Mouse (Mus musculus) G1E (cell line): ENCODE measurements at regions not wholly inside any gene's neighbourhood (a gene's known extent, or its start where the extent isn't known, plus 50 kb on each side); places are given as distances from the start of the nearest gene placed in this dataset.

Experiments
- CTCF ChIP-seq: IDR thresholded peaks from 2 replicates; pipeline ENCODE4 v1.5.1; 2012; ENCODE audit warnings: low read depth, low read length, inconsistent platforms, mixed read lengths
- GATA1 ChIP-seq: IDR thresholded peaks from 2 replicates; pipeline ENCODE4 v1.6.1; 2012; ENCODE audit warnings: borderline replicate concordance, low read length, inconsistent platforms, mixed read lengths
- GATA2 ChIP-seq: IDR thresholded peaks from 2 replicates; pipeline ENCODE4 v1.6.1; 2012; ENCODE audit warnings: low read depth, low read length, inconsistent platforms, borderline replicate concordance
- POLR2AphosphoS5 ChIP-seq: IDR thresholded peaks from 2 replicates; pipeline ENCODE4 v1.6.1; 2012; ENCODE audit warnings: low read depth, low read length, inconsistent platforms; ENCODE audit not compliant: insufficient replicate concordance
- TAL1 ChIP-seq: conservative IDR thresholded peaks from 2 replicates; pipeline ENCODE4 v1.6.1; 2012; ENCODE audit warnings: low read depth, low read length, inconsistent platforms, mixed read lengths

DNA sequence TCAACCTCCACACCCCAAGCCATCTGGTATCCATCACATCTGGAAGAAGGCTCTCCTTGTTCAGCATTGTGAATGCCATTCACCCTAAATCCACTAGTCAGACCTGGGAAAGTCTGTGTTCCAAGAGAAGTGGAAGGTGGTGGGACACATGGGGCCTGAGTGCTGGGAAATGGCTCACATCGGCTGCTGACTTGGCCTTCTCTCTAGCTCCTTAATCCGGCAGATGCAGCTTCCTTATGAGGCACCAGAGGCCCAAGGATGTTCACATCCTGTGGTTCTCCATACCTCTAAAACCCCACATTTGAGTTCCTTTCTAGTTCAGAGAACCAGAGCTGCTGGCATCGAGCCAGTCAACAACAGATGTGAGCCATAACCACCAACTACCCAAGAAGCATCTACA, 142.9 kb downstream of the Dad1 start:
- no peak for TF ChIP-seq CTCF
- no peak for TF ChIP-seq POLR2AphosphoS5
- no peak for TF ChIP-seq GATA1
- no peak for TF ChIP-seq TAL1
- no peak for TF ChIP-seq GATA2
